In the genomic region with DNA sequence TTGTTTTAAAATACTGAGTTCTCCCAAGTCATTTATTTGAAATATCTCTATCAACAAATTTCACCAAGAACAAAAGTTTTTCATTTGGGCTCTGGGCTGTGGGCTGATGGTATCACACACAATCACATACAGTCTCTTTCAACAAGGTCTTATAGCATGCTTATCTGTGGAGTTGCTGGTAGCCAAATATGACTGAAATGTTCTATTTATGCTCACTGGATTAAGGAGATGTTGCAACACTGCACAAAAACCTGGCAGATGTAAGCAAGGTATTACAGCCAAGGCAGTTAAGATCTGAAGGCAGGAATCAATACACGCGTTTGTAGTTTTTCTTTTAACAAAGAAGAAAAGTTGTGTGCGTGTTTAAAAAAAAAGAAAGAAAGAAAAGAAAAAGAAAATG, we compare ENCODE assay signal across 17 mouse cellular contexts.
DNase-seq lines count a peak whose midpoint lies in the region; ATAC-seq and TF ChIP-seq lines count a peak whose summit lies in the region.
"Had no signal": no experiment of that assay in that cellular context is flagged by ENCODE, and none has a peak within 500 bp of the region (broad histone marks: within the 10 kb centered on the region; RNA-seq: fewer than 3 reads in every experiment).

No protein-coding gene starts in this region.

- WGBS in heart, adult 2 months = 57% methylated on average over 3 of the region's 3 CpGs
- WGBS in heart, embryonic 10.5 days = 92% methylated on average over 3 of the region's 3 CpGs
- WGBS in lung, postnatal 0 days = 45% methylated on average over 3 of the region's 3 CpGs
- 39% methylated on average over 3 of the region's 3 CpGs for WGBS in stomach, postnatal 0 days

- DNase-seq in heart, adult 2 months = no peak
- no peak for DNase-seq in heart, embryonic 10.5 days (ENCODE audit: low spot score)
- peak; percentile 82 for DNase-seq in lung, postnatal 0 days (ENCODE audit: low spot score)
- DNase-seq in lung, postnatal 10 days = no peak
- DNase-seq in stomach, postnatal 0 days (ENCODE audit: low spot score) = no peak
- no peak for DNase-seq in kidney, adult 11 months
- DNase-seq: adrenal gland, adult 2 months; cerebellum, adult 11-12 months; cerebellum, postnatal 10 days; gastrocnemius, postnatal 25 days; kidney, adult 18-20 months had no signal

- peak; percentile 43 for ATAC-seq in lung, postnatal 0 days
- no peak; the same call in 1 of the 2 replicates for ATAC-seq in stomach, postnatal 0 days (ENCODE audit: low FRiP score, low TSS enrichment)
- ATAC-seq: forebrain, embryonic 14.5 days; liver, embryonic 12.5 days; Patski had no signal

- peak overlapping the region; percentile 76 for H3K27ac ChIP-seq in heart, adult 2 months
- H3K27ac ChIP-seq in heart, embryonic 10.5 days = no peak overlapping the region
- peak overlapping the region; percentile 75 for H3K27ac ChIP-seq in lung, postnatal 0 days (ENCODE audit: low read length)
- peak overlapping the region; percentile 74 for H3K27ac ChIP-seq in brown adipose tissue, adult 24 weeks (replicated peaks; ENCODE audit: low read depth, low read length)
- peak overlapping the region; percentile 78; the same call in 1 of the 2 replicates for H3K27ac ChIP-seq in stomach, postnatal 0 days (replicated peaks)
- H3K27ac ChIP-seq: hindbrain, embryonic 12.5 days; liver, embryonic 12.5 days; midbrain, embryonic 12.5 days had no signal

- TF ChIP-seq POLR2A in heart, adult 2 months (IDR thresholded peaks at IDR 0.05; ENCODE audit: insufficient read depth, low read depth, low read length) = no peak

- H3K4me2 ChIP-seq in lung, postnatal 0 days (replicated peaks; ENCODE audit: low read depth, low read length) = no peak overlapping the region
- no peak overlapping the region for H3K4me2 ChIP-seq in stomach, postnatal 0 days (replicated peaks; ENCODE audit: low read depth)
- H3K4me2 ChIP-seq: hindbrain, embryonic 12.5 days; liver, embryonic 12.5 days; midbrain, embryonic 12.5 days had no signal

- no peaks in the 10 kb centered on the region for H3K27me3 ChIP-seq in heart, adult 2 months (ENCODE audit: control insufficient read depth, insufficient read depth, low read length)
- H3K27me3 ChIP-seq in heart, embryonic 10.5 days (ENCODE audit: insufficient read depth, poor library complexity, severe bottlenecking) = no peaks in the 10 kb centered on the region
- no peaks in the 10 kb centered on the region for H3K27me3 ChIP-seq in lung, postnatal 0 days (replicated peaks; ENCODE audit: insufficient read depth, low read length)
- no peaks in the 10 kb centered on the region for H3K27me3 ChIP-seq in stomach, postnatal 0 days (ENCODE audit: control insufficient read depth, insufficient read depth, low read length)
- H3K27me3 ChIP-seq: hindbrain, embryonic 12.5 days; liver, embryonic 12.5 days; midbrain, embryonic 12.5 days had no signal

- no peak overlapping the region for H3K4me3 ChIP-seq in heart, adult 2 months
- no peak overlapping the region for H3K4me3 ChIP-seq in heart, embryonic 10.5 days
- H3K4me3 ChIP-seq in lung, postnatal 0 days (ENCODE audit: low read depth, low read length) = no peak overlapping the region
- H3K4me3 ChIP-seq in brown adipose tissue, adult 24 weeks (ENCODE audit: insufficient read depth, low read depth, low read length) = no peak overlapping the region
- H3K4me3 ChIP-seq in stomach, postnatal 0 days (ENCODE audit: low read depth, low read length) = no peak overlapping the region
- H3K4me3 ChIP-seq: hindbrain, embryonic 12.5 days; liver, embryonic 12.5 days; midbrain, embryonic 12.5 days had no signal

- H3K9me3 ChIP-seq in heart, embryonic 10.5 days = no peaks in the 10 kb centered on the region
- H3K9me3 ChIP-seq in lung, postnatal 0 days (ENCODE audit: low read length) = no peaks in the 10 kb centered on the region
- H3K9me3 ChIP-seq in stomach, postnatal 0 days (ENCODE audit: control insufficient read depth, low read length) = no peaks in the 10 kb centered on the region
- H3K9me3 ChIP-seq: hindbrain, embryonic 12.5 days; liver, embryonic 12.5 days; midbrain, embryonic 12.5 days had no signal

- H3K4me1 ChIP-seq in heart, adult 2 months (ENCODE audit: control insufficient read depth, insufficient read depth, low read length) = peaks cover 38% of the 10 kb centered on the region
- H3K4me1 ChIP-seq in heart, embryonic 10.5 days = peaks cover 12% of the 10 kb centered on the region
- peaks cover 39% of the 10 kb centered on the region; the same call in 1 of the 2 replicates for H3K4me1 ChIP-seq in lung, postnatal 0 days (ENCODE audit: insufficient read depth, low read depth, low read length)
- peaks cover 37% of the 10 kb centered on the region for H3K4me1 ChIP-seq in brown adipose tissue, adult 24 weeks (ENCODE audit: control insufficient read depth, insufficient read depth, insufficient read length, low read length)
- no peaks in the 10 kb centered on the region for H3K4me1 ChIP-seq in stomach, postnatal 0 days (replicated peaks; ENCODE audit: control insufficient read depth, insufficient read depth)

- H3K79me2 ChIP-seq in heart, adult 2 months (replicated peaks; ENCODE audit: control insufficient read depth, insufficient read depth, low read length) = peaks cover 9% of the 10 kb centered on the region; the same call in 1 of the 2 replicates

- H3K9ac ChIP-seq in heart, adult 2 months (ENCODE audit: low read depth, low read length) = no peak overlapping the region
- H3K9ac ChIP-seq in lung, postnatal 0 days (replicated peaks; ENCODE audit: low read depth) = no peak overlapping the region
- H3K9ac ChIP-seq in stomach, postnatal 0 days (ENCODE audit: low read length) = no peak overlapping the region
- H3K9ac ChIP-seq: hindbrain, embryonic 12.5 days; liver, embryonic 12.5 days; midbrain, embryonic 12.5 days had no signal

- no peak for TF ChIP-seq EP300 in heart, adult 2 months (IDR thresholded peaks at IDR 0.05; ENCODE audit: insufficient read depth, low read depth, low read length)
- peak; percentile 24; the same call in 1 of the 2 replicates for TF ChIP-seq EP300 in lung, postnatal 0 days (IDR thresholded peaks at IDR 0.05)
- TF ChIP-seq EP300 in stomach, postnatal 0 days (optimal IDR thresholded peaks at IDR 0.05) = peak; percentile 43

- intact Hi-C loops in heart, adult 2 months (cut with DNase I) = no loop called here

- TF ChIP-seq CTCF in heart, adult 2 months (IDR thresholded peaks at IDR 0.05) = no peak
- no peak for TF ChIP-seq CTCF in lung, postnatal 0 days (IDR thresholded peaks at IDR 0.05)
- no peak for TF ChIP-seq CTCF in stomach, postnatal 0 days (IDR thresholded peaks at IDR 0.05; ENCODE audit: low read depth)

- H3K36me3 ChIP-seq in heart, adult 2 months (ENCODE audit: control insufficient read depth, insufficient read depth, low read length) = peaks cover 38% of the 10 kb centered on the region
- H3K36me3 ChIP-seq in heart, embryonic 10.5 days = no peaks in the 10 kb centered on the region
- H3K36me3 ChIP-seq in lung, postnatal 0 days (ENCODE audit: insufficient read depth, low read length) = no peaks in the 10 kb centered on the region
- H3K36me3 ChIP-seq in stomach, postnatal 0 days (ENCODE audit: control insufficient read depth, insufficient read depth, low read length) = no peaks in the 10 kb centered on the region
- H3K36me3 ChIP-seq: hindbrain, embryonic 12.5 days; liver, embryonic 12.5 days; midbrain, embryonic 12.5 days had no signal
